Mouse (Mus musculus) cerebellum, postnatal 14 days (tissue): ENCODE results near the gene Hspa1l.
"Not testable (repeated sequence)": the region's sequence is repeated elsewhere in the genome, so short reads cannot be mapped to it uniquely, and the experiment has no call there.

Experiments used
- DNase-seq, 2 experiments: peaks; one replicate each; pipeline ENCODE4 v3.0.0; 2021; ENCODE audit warnings: mixed read lengths in 2 of 2

The Hspa1l gene

GRCm38 (mm10) chr17:34977000-34977399 is 4.5 kb downstream of the Hspa1l start:
- DNase-seq = no peak

- DNase-seq = no peak
Measured at GRCm38 (mm10) chr17:34978239-34978638, 5.7 kb downstream of the Hspa1l start.

- DNase-seq = no peak
Measured at GRCm38 (mm10) chr17:34979631-34980030, 7.1 kb downstream of the Hspa1l start.

GRCm38 (mm10) chr17:34980655-34981054 is 8.2 kb downstream of the Hspa1l start:
- peak; percentile 33 to 49 for DNase-seq

GRCm38 (mm10) chr17:34981690-34982180 is 9.2 kb downstream of the Hspa1l start, which contains the start of gene Lsm2:
Gene Lsm2, plus strand, starts transcription at chr17:34981862.
- DNase-seq = peak; percentile 89 to 92

- no peak for DNase-seq
Measured at GRCm38 (mm10) chr17:34982328-34982727, 9.8 kb downstream of the Hspa1l start.

GRCm38 (mm10) chr17:34984218-34984617 is 11.7 kb downstream of the Hspa1l start:
- peak; percentile 44 to 50 for DNase-seq

- DNase-seq = no peak
Measured at GRCm38 (mm10) chr17:34994751-34995150, 22.2 kb downstream of the Hspa1l start.

GRCm38 (mm10) chr17:34995192-34995591 is 22.7 kb downstream of the Hspa1l start:
- not testable (repeated sequence) for DNase-seq

GRCm38 (mm10) chr17:34995927-34996326 is 23.4 kb downstream of the Hspa1l start:
- not testable (repeated sequence) for DNase-seq

GRCm38 (mm10) chr17:34996411-34997141 is 24.1 kb downstream of the Hspa1l start:
- no peak for DNase-seq

- no peak for DNase-seq
Measured at GRCm38 (mm10) chr17:34997142-34997483, 24.6 kb downstream of the Hspa1l start.

- no peak for DNase-seq
Measured at GRCm38 (mm10) chr17:34998526-34999430, 26.3 kb downstream of the Hspa1l start.

GRCm38 (mm10) chr17:34999871-35000716 is 27.6 kb downstream of the Hspa1l start:
- DNase-seq = peak in 1 of 2 experiments; percentile 12

GRCm38 (mm10) chr17:35000717-35001451 is 28.4 kb downstream of the Hspa1l start, which contains the start of gene Vars:
Gene Vars, plus strand, starts transcription at chr17:35000987.
- peak; percentile 85 to 88 for DNase-seq

- peak; percentile 41 to 53 for DNase-seq
Measured at GRCm38 (mm10) chr17:35001452-35002152, 29.1 kb downstream of the Hspa1l start.

GRCm38 (mm10) chr17:35002153-35002865 is 29.8 kb downstream of the Hspa1l start:
- DNase-seq = peak in 1 of 2 experiments; percentile 24

GRCm38 (mm10) chr17:35003022-35003838 is 30.7 kb downstream of the Hspa1l start:
- no peak for DNase-seq

- no peak for DNase-seq
Measured at GRCm38 (mm10) chr17:35004075-35004717, 31.7 kb downstream of the Hspa1l start.
